Mouse (Mus musculus): Measurements from ENCODE around the gene Usp19. TPM values are rescaled to one million over a fixed set of nuclear protein-coding genes. Genes with fewer than 3 reads are reported as not detected.

Usp19 gene
- polyA plus RNA-seq, 1 experiment from 2014 or later: 68.0 TPM

GRCm38 (mm10) chr9:108486973-108487530, 3.4 kb upstream of the Usp19 start:
- Histone ChIP-seq H3K4me2 (no peak overlapping the region), H3K36me3 (0 out of 2 replicates have a peak, but pooled peaks cover 4% of the 10 kb centered on the region), H3K27me3 (replicated peaks) (no peaks in the 10 kb centered on the region), H3K27ac (replicated peaks) (no peak overlapping the region), H3K4me1 (peaks cover 20% of the 10 kb centered on the region), H3K4me3 (replicated peaks) (no peak overlapping the region), H3K9me3 (replicated peaks) (no peaks in the 10 kb centered on the region), H3K9ac (replicated peaks) (no peak overlapping the region)
- ATAC-seq (ENCODE audit: low FRiP score): no peak
- 95% methylated on average over 8 of the region's 8 CpGs for WGBS

- Histone ChIP-seq H3K4me3 (replicated peaks) (no peak overlapping the region), H3K36me3 (peaks cover 17% of the 10 kb centered on the region), H3K27me3 (replicated peaks) (no peaks in the 10 kb centered on the region), H3K9me3 (replicated peaks) (no peaks in the 10 kb centered on the region), H3K9ac (replicated peaks) (no peak overlapping the region), H3K27ac (replicated peaks) (no peak overlapping the region), H3K4me2 (no peak overlapping the region), H3K4me1 (peaks cover 27% of the 10 kb centered on the region)
- WGBS: 93% methylated on average over 17 of the region's 17 CpGs
- no peak for ATAC-seq (ENCODE audit: low FRiP score)
These were observed 2.0 kb upstream of the Usp19 start for GRCm38 (mm10) chr9:108488403-108488802.

GRCm38 (mm10) chr9:108489215-108489614, 1.2 kb upstream of the Usp19 start:
- H3K27ac ChIP-seq (replicated peaks): peak overlapping the region; percentile 98; the same call in 1 of the 2 replicates
- H3K27me3 ChIP-seq (replicated peaks): no peaks in the 10 kb centered on the region
- peaks cover 25% of the 10 kb centered on the region for H3K36me3 ChIP-seq
- no peak overlapping the region for H3K4me2 ChIP-seq
- H3K4me1 ChIP-seq: peaks cover 27% of the 10 kb centered on the region
- no peaks in the 10 kb centered on the region for H3K9me3 ChIP-seq (replicated peaks)
- H3K4me3 ChIP-seq (replicated peaks): no peak overlapping the region
- H3K9ac ChIP-seq (replicated peaks): no peak overlapping the region
- 98% methylated on average over 20 of the region's 20 CpGs for WGBS
- ATAC-seq (ENCODE audit: low FRiP score): no peak

- Histone ChIP-seq H3K4me3 (replicated peaks) (peak overlapping the region; percentile 88), H3K27ac (replicated peaks) (peak overlapping the region; percentile 98), H3K9me3 (replicated peaks) (no peaks in the 10 kb centered on the region), H3K36me3 (peaks cover 32% of the 10 kb centered on the region), H3K27me3 (replicated peaks) (no peaks in the 10 kb centered on the region), H3K4me1 (peaks cover 27% of the 10 kb centered on the region), H3K9ac (replicated peaks) (peak overlapping the region; percentile 85), H3K4me2 (peak overlapping the region; percentile 92)
- peak; percentile 21; the same call in 1 of the 2 replicates for ATAC-seq (ENCODE audit: low FRiP score)
- WGBS: 65% methylated on average over 26 of the region's 26 CpGs
These were observed 472 bp upstream of the Usp19 start for GRCm38 (mm10) chr9:108489702-108490558.

GRCm38 (mm10) chr9:108491286-108491580, 831 bp downstream of the Usp19 start:
- H3K27ac ChIP-seq (replicated peaks): peak overlapping the region; percentile 98
- H3K9ac ChIP-seq (replicated peaks): peak overlapping the region; percentile 85
- H3K4me3 ChIP-seq (replicated peaks): peak overlapping the region; percentile 88
- peaks cover 45% of the 10 kb centered on the region for H3K36me3 ChIP-seq
- peak overlapping the region; percentile 92 for H3K4me2 ChIP-seq
- H3K4me1 ChIP-seq: peaks cover 27% of the 10 kb centered on the region
- no peaks in the 10 kb centered on the region for H3K27me3 ChIP-seq (replicated peaks)
- no peak for ATAC-seq (ENCODE audit: low FRiP score)
- 9% methylated on average over 12 of the region's 12 CpGs for WGBS
- no peaks in the 10 kb centered on the region for H3K9me3 ChIP-seq (replicated peaks)

- Histone ChIP-seq H3K9ac (replicated peaks) (peak overlapping the region; percentile 85; the same call in 1 of the 2 replicates), H3K9me3 (replicated peaks) (no peaks in the 10 kb centered on the region), H3K4me3 (replicated peaks) (peak overlapping the region; percentile 88), H3K4me1 (peaks cover 27% of the 10 kb centered on the region), H3K27ac (replicated peaks) (no peak overlapping the region), H3K36me3 (peaks cover 54% of the 10 kb centered on the region), H3K4me2 (peak overlapping the region; percentile 92), H3K27me3 (replicated peaks) (no peaks in the 10 kb centered on the region)
- WGBS: 85% methylated on average over 16 of the region's 16 CpGs
- no peak for ATAC-seq (ENCODE audit: low FRiP score)
These were observed 1.8 kb downstream of the Usp19 start for GRCm38 (mm10) chr9:108492043-108492750.

- WGBS: 97% methylated on average over 8 of the region's 8 CpGs
- no peak overlapping the region for H3K9ac ChIP-seq (replicated peaks)
- H3K9me3 ChIP-seq (replicated peaks): no peaks in the 10 kb centered on the region
- peaks cover 63% of the 10 kb centered on the region for H3K36me3 ChIP-seq
- no peak overlapping the region for H3K27ac ChIP-seq (replicated peaks)
- no peak for ATAC-seq (ENCODE audit: low FRiP score)
- no peaks in the 10 kb centered on the region for H3K27me3 ChIP-seq (replicated peaks)
- H3K4me1 ChIP-seq: peaks cover 27% of the 10 kb centered on the region
- no peak overlapping the region for H3K4me2 ChIP-seq
- no peak overlapping the region for H3K4me3 ChIP-seq (replicated peaks)
These were observed 2.8 kb downstream of the Usp19 start for GRCm38 (mm10) chr9:108493246-108493645.

GRCm38 (mm10) chr9:108494146-108494825, 3.9 kb downstream of the Usp19 start:
- ATAC-seq (ENCODE audit: low FRiP score): no peak
- no peak overlapping the region for H3K9ac ChIP-seq (replicated peaks)
- H3K27me3 ChIP-seq (replicated peaks): no peaks in the 10 kb centered on the region
- H3K9me3 ChIP-seq (replicated peaks): no peaks in the 10 kb centered on the region
- H3K4me2 ChIP-seq: no peak overlapping the region
- H3K27ac ChIP-seq (replicated peaks): no peak overlapping the region
- H3K36me3 ChIP-seq: peaks cover 72% of the 10 kb centered on the region
- H3K4me3 ChIP-seq (replicated peaks): no peak overlapping the region
- 94% methylated on average over 19 of the region's 19 CpGs for WGBS
- peaks cover 26% of the 10 kb centered on the region for H3K4me1 ChIP-seq

GRCm38 (mm10) chr9:108494905-108495304, 4.5 kb downstream of the Usp19 start:
- 85% methylated on average over 10 of the region's 10 CpGs for WGBS

GRCm38 (mm10) chr9:108499231-108499630, 8.8 kb downstream of the Usp19 start:
- WGBS: over 99% methylated on average over 7 of the region's 7 CpGs
- Histone ChIP-seq H3K4me2 (no peak overlapping the region), H3K9me3 (replicated peaks) (no peaks in the 10 kb centered on the region), H3K9ac (replicated peaks) (no peak overlapping the region), H3K4me1 (no peaks in the 10 kb centered on the region), H3K27me3 (replicated peaks) (no peaks in the 10 kb centered on the region), H3K4me3 (replicated peaks) (no peak overlapping the region), H3K36me3 (peaks cover 93% of the 10 kb centered on the region), H3K27ac (replicated peaks) (no peak overlapping the region)
- no peak for ATAC-seq (ENCODE audit: low FRiP score)

More at GRCm38 (mm10) chr9:108494905-108495304, 4.5 kb downstream of the Usp19 start:
- H3K4me2 ChIP-seq: no peak overlapping the region
- no peaks in the 10 kb centered on the region for H3K9me3 ChIP-seq (replicated peaks)
- H3K9ac ChIP-seq (replicated peaks): no peak overlapping the region
- no peak for ATAC-seq (ENCODE audit: low FRiP score)
- H3K36me3 ChIP-seq: peaks cover 78% of the 10 kb centered on the region
- peaks cover 20% of the 10 kb centered on the region for H3K4me1 ChIP-seq
- no peak overlapping the region for H3K4me3 ChIP-seq (replicated peaks)
- no peaks in the 10 kb centered on the region for H3K27me3 ChIP-seq (replicated peaks)
- H3K27ac ChIP-seq (replicated peaks): no peak overlapping the region

GRCm38 (mm10) chr9:108499943-108500342, 9.5 kb downstream of the Usp19 start:
- H3K36me3 ChIP-seq: peaks cover 85% of the 10 kb centered on the region
- 96% methylated on average over 15 of the region's 15 CpGs for WGBS
- no peak for ATAC-seq (ENCODE audit: low FRiP score)

More at GRCm38 (mm10) chr9:108499943-108500342, 9.5 kb downstream of the Usp19 start:
- Histone ChIP-seq H3K4me3 (replicated peaks) (no peak overlapping the region), H3K27ac (replicated peaks) (no peak overlapping the region), H3K4me1 (no peaks in the 10 kb centered on the region), H3K9me3 (replicated peaks) (no peaks in the 10 kb centered on the region), H3K9ac (replicated peaks) (no peak overlapping the region), H3K4me2 (no peak overlapping the region), H3K27me3 (replicated peaks) (no peaks in the 10 kb centered on the region)

Data from neural tube, embryonic 15.5 days (tissue).